Mouse (Mus musculus) heart, embryonic 11.5 days (tissue): Measurements from ENCODE around the gene Ptcd1. TPM values are rescaled to one million over a fixed set of nuclear protein-coding genes. Genes with fewer than 3 reads are reported as not detected.
"Not testable (repeated sequence)": the region's sequence is repeated elsewhere in the genome, so short reads cannot be mapped to it uniquely, and the experiment has no call there.

ENCODE experiments used
- ATAC-seq: fragments of 200-750 bp; cut with Nextera tagmentation; replicated peaks from 2 replicates; pipeline ENCODE4 v1.8.0; 2017; ENCODE audit warnings: moderate library complexity; ENCODE audit not compliant: insufficient number of reproducible peaks, low FRiP score, low TSS enrichment
- H3K27ac ChIP-seq: fragments of 300-500 bp; sonication (generic); 2 replicates; pipeline ENCODE4 v1.5.1; 2014; ENCODE audit warnings: mild to moderate bottlenecking, low read depth, low read length
- H3K27me3 ChIP-seq: fragments of 300-500 bp; sonication (generic); 2 replicates; pipeline ENCODE4 v1.6.1; 2014; ENCODE audit warnings: mild to moderate bottlenecking, low read length, mixed read lengths; ENCODE audit not compliant: control insufficient read depth, insufficient read depth
- H3K36me3 ChIP-seq: fragments of 300-500 bp; sonication (generic); 2 replicates; pipeline ENCODE4 v1.6.1; 2014; ENCODE audit warnings: mild to moderate bottlenecking, low read length, moderate library complexity, mixed read lengths; ENCODE audit not compliant: control insufficient read depth, insufficient read depth
- H3K4me1 ChIP-seq: fragments of 300-500 bp; sonication (generic); 2 replicates; pipeline ENCODE4 v1.6.1; 2014; ENCODE audit warnings: low read length; ENCODE audit not compliant: control insufficient read depth, insufficient read depth
- H3K4me2 ChIP-seq: fragments of 300-500 bp; sonication (generic); 2 replicates; pipeline ENCODE4 v1.6.1; 2014; ENCODE audit warnings: mild to moderate bottlenecking, moderate library complexity
- H3K4me3 ChIP-seq: fragments of 300-500 bp; sonication (generic); 2 replicates; pipeline ENCODE4 v1.5.1; 2014; ENCODE audit warnings: low read depth, low read length
- H3K9ac ChIP-seq: fragments of 300-500 bp; sonication (generic); 2 replicates; pipeline ENCODE4 v1.6.1; 2014; ENCODE audit warnings: mild to moderate bottlenecking, low read depth, low read length, moderate library complexity
- H3K9me3 ChIP-seq: fragments of 300-500 bp; sonication (generic); replicated peaks from 2 replicates; pipeline ENCODE4 v1.6.1; 2016; ENCODE audit warnings: low read length; ENCODE audit not compliant: control insufficient read depth
- WGBS: fragments of 180-500 bp; shearing (Covaris S2); extraction: QIAGEN DNeasy Blood & Tissue Kit; methylation state at CpG from one replicate; pipeline ENCODE4 v1.1.7; 2014; ENCODE audit not compliant: insufficient replicate concordance; 5-methylcytosine and 5-hydroxymethylcytosine counted together
- polyA plus RNA-seq: library from polyadenylated mRNA; unstranded; fragments of >200 nt; fragmentation: Nextera tagmentation; extraction: Ambion mirVana; gene quantifications from 2 replicates; pipeline ENCODE4 v1.2.1, GENCODE M21; 2014

The Ptcd1 gene
- 7.4 and 10.7 TPM in 2 replicates for polyA plus RNA-seq

GRCm38 (mm10) chr5:145166536-145167305 lies at the start of gene Ptcd1, which contains the start of gene Cpsf4:
Gene Ptcd1, minus strand, starts transcription at chr5:145167108.
Gene Cpsf4, plus strand, starts transcription at chr5:145167213.
- peak within 1 kb of the TSS; percentile 88 for H3K27ac ChIP-seq
- peak within 1 kb of the TSS; percentile 95 for H3K4me3 ChIP-seq
- peaks cover 22% of the 10 kb centered on the region for H3K4me1 ChIP-seq
- H3K4me2 ChIP-seq, result peak within 1 kb of the TSS; percentile 95
- H3K36me3 ChIP-seq, result peaks cover 8% of the 10 kb centered on the region
- under 1% methylated on average over 51 of the region's 51 CpGs for WGBS
- peak; percentile 92 for ATAC-seq
- no peaks in the 10 kb centered on the region for H3K9me3 ChIP-seq
- peak within 1 kb of the TSS; percentile 92 for H3K9ac ChIP-seq
- no peaks in the 10 kb centered on the region for H3K27me3 ChIP-seq

GRCm38 (mm10) chr5:145214679-145215078 lies 47.8 kb upstream of the Ptcd1 start:
- ATAC-seq, result no peak
- H3K36me3 ChIP-seq, result peaks cover 27% of the 10 kb centered on the region

GRCm38 (mm10) chr5:145213505-145213904 lies 46.6 kb upstream of the Ptcd1 start:
- Histone ChIP-seq H3K27me3 (no peaks in the 10 kb centered on the region), H3K27ac (no peak overlapping the region), H3K9ac (no peak overlapping the region), H3K4me2 (no peak overlapping the region), H3K9me3 (no peaks in the 10 kb centered on the region), H3K4me1 (no peaks in the 10 kb centered on the region), H3K36me3 (peaks cover 24% of the 10 kb centered on the region), H3K4me3 (no peak overlapping the region)
- ATAC-seq, result no peak
- 83% methylated on average over 3 of the region's 3 CpGs for WGBS

More at GRCm38 (mm10) chr5:145214679-145215078, 47.8 kb upstream of the Ptcd1 start:
- Histone ChIP-seq H3K9ac (no peak overlapping the region), H3K27me3 (no peaks in the 10 kb centered on the region), H3K4me1 (no peaks in the 10 kb centered on the region), H3K4me3 (no peak overlapping the region), H3K4me2 (no peak overlapping the region), H3K27ac (no peak overlapping the region), H3K9me3 (no peaks in the 10 kb centered on the region)
- 62% methylated on average over 4 of the region's 4 CpGs for WGBS

- peaks cover 23% of the 10 kb centered on the region for H3K36me3 ChIP-seq
- H3K4me3 ChIP-seq, result no peak overlapping the region
- ATAC-seq, result no peak
- H3K9ac ChIP-seq, result no peak overlapping the region
- H3K9me3 ChIP-seq, result no peaks in the 10 kb centered on the region
- H3K27ac ChIP-seq, result no peak overlapping the region
- WGBS, result 84% methylated on average over 4 of the region's 4 CpGs
- no peaks in the 10 kb centered on the region for H3K27me3 ChIP-seq
- no peak overlapping the region for H3K4me2 ChIP-seq
- H3K4me1 ChIP-seq, result no peaks in the 10 kb centered on the region
Observed at GRCm38 (mm10) chr5:145212216-145212615, 45.3 kb upstream of the Ptcd1 start.

GRCm38 (mm10) chr5:145211340-145211739 lies 44.4 kb upstream of the Ptcd1 start:
- Histone ChIP-seq H3K4me1 (no peaks in the 10 kb centered on the region), H3K9me3 (peaks cover 2% of the 10 kb centered on the region; the same call in 1 of the 2 replicates), H3K4me3 (no peak overlapping the region), H3K27me3 (no peaks in the 10 kb centered on the region), H3K4me2 (no peak overlapping the region), H3K27ac (no peak overlapping the region), H3K36me3 (peaks cover 23% of the 10 kb centered on the region), H3K9ac (no peak overlapping the region)
- WGBS, result 88% methylated on average over 4 of the region's 4 CpGs
- no peak for ATAC-seq

- WGBS, result 34% methylated on average over 11 of the region's 11 CpGs
- not testable (repeated sequence) for H3K9ac ChIP-seq, H3K4me2 ChIP-seq, H3K27me3 ChIP-seq, ATAC-seq, H3K4me3 ChIP-seq, H3K27ac ChIP-seq, H3K9me3 ChIP-seq, H3K4me1 ChIP-seq
- peaks cover 17% of the 10 kb centered on the region for H3K36me3 ChIP-seq
Observed at GRCm38 (mm10) chr5:145208391-145208790, 41.5 kb upstream of the Ptcd1 start.

- Histone ChIP-seq H3K36me3 (peaks cover 17% of the 10 kb centered on the region), H3K9ac (no peak overlapping the region), H3K4me3 (no peak overlapping the region), H3K9me3 (peaks cover 2% of the 10 kb centered on the region; the same call in 1 of the 2 replicates), H3K4me1 (peaks cover 8% of the 10 kb centered on the region), H3K27me3 (no peaks in the 10 kb centered on the region), H3K27ac (no peak overlapping the region), H3K4me2 (no peak overlapping the region)
- no peak for ATAC-seq
- 87% methylated on average over 6 of the region's 6 CpGs for WGBS
Observed at GRCm38 (mm10) chr5:145207954-145208353, 41.0 kb upstream of the Ptcd1 start.

GRCm38 (mm10) chr5:145207385-145207784 lies 40.5 kb upstream of the Ptcd1 start:
- ATAC-seq, result no peak
- H3K9ac ChIP-seq, result no peak overlapping the region
- 96% methylated on average over 6 of the region's 6 CpGs for WGBS
- H3K4me3 ChIP-seq, result no peak overlapping the region
- H3K27me3 ChIP-seq, result no peaks in the 10 kb centered on the region
- peaks cover 8% of the 10 kb centered on the region for H3K4me1 ChIP-seq
- H3K4me2 ChIP-seq, result no peak overlapping the region
- H3K36me3 ChIP-seq, result peaks cover 17% of the 10 kb centered on the region
- H3K9me3 ChIP-seq, result peaks cover 2% of the 10 kb centered on the region; the same call in 1 of the 2 replicates
- no peak overlapping the region for H3K27ac ChIP-seq
